Mouse (Mus musculus) intestine, embryonic 14.5 days (tissue): ENCODE measurements around the gene Hnrnpul2. TPM values are rescaled to one million over a fixed set of nuclear protein-coding genes. Genes with fewer than 3 reads are reported as not detected.

Source experiments
- ATAC-seq: fragments of 200-750 bp; cut with Nextera tagmentation; replicated peaks from 2 replicates; pipeline ENCODE4 v1.8.0; 2017; ENCODE audit warnings: low read depth, moderate number of reproducible peaks, moderate TSS enrichment, moderate library complexity; ENCODE audit not compliant: low FRiP score, low TSS enrichment
- DNase-seq: peaks from one replicate; pipeline ENCODE4 v3.0.0-alpha.2; 2018; ENCODE audit warnings: low spot score
- H3K27ac ChIP-seq: fragments of 300-500 bp; sonication (generic); 2 replicates; pipeline ENCODE4 v1.5.1; 2014; ENCODE audit warnings: low read depth, mild to moderate bottlenecking, control low read depth
- H3K27me3 ChIP-seq: fragments of 300-500 bp; sonication (generic); replicated peaks from 2 replicates; pipeline ENCODE4 v1.6.1; 2014; ENCODE audit warnings: low read length, control low read depth; ENCODE audit not compliant: control insufficient read depth, insufficient read depth
- H3K36me3 ChIP-seq: fragments of 300-500 bp; sonication (generic); 2 replicates; pipeline ENCODE4 v1.6.1; 2014; ENCODE audit warnings: low read length, control low read depth; ENCODE audit not compliant: control insufficient read depth, insufficient read depth
- H3K4me1 ChIP-seq: fragments of 300-500 bp; sonication (generic); replicated peaks from 2 replicates; pipeline ENCODE4 v1.6.1; 2014; ENCODE audit warnings: low read length, control low read depth, mixed read lengths; ENCODE audit not compliant: control insufficient read depth, insufficient read depth
- H3K4me2 ChIP-seq: fragments of 300-500 bp; sonication (generic); 2 replicates; pipeline ENCODE4 v1.6.1; 2014; ENCODE audit warnings: low read length
- H3K4me3 ChIP-seq: fragments of 300-500 bp; sonication (generic); 2 replicates; pipeline ENCODE4 v1.5.1; 2014; ENCODE audit warnings: low read depth, low read length, control low read depth, mixed read lengths
- H3K9ac ChIP-seq: fragments of 300-500 bp; sonication (generic); 2 replicates; pipeline ENCODE4 v1.6.1; 2014; ENCODE audit warnings: mild to moderate bottlenecking, low read length
- H3K9me3 ChIP-seq: fragments of 300-500 bp; sonication (generic); 2 replicates; pipeline ENCODE4 v1.6.1; 2016; ENCODE audit warnings: low read length, control low read depth; ENCODE audit not compliant: control insufficient read depth
- WGBS: fragments of 180-500 bp; shearing (Covaris S2); extraction: QIAGEN DNeasy Blood & Tissue Kit; methylation state at CpG from one replicate; pipeline ENCODE4 v1.1.7; 2014; 5-methylcytosine and 5-hydroxymethylcytosine counted together
- polyA plus RNA-seq: library from polyadenylated mRNA; unstranded; fragments of >200 nt; fragmentation: Nextera tagmentation; extraction: Ambion mirVana; gene quantifications from 2 replicates; pipeline ENCODE4 v1.2.1, GENCODE M21; 2014

Gene Hnrnpul2
- polyA plus RNA-seq, 1 experiment from 2014 or later = 6.5 TPM

DNA sequence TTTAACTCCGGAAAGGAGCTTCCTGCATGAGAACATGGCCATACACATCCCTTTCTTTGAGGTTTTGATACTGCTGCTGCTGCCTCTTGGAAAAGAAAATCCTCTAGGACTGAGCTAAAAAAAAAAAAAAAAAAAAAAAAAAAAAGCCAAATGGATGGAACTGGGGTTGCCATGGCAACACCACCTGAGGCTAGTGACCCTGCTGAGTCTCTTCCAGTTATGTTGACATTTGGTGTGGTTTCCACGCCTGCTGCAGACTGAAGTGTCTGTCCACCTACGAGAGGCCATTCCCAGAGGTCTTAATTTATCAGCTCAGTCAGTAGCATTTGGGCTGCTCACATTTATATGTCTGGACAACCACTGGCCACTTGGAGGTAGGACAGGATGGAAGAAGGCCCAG, 31.3 kb upstream of the Hnrnpul2 start:
- peaks cover 4% of the 10 kb centered on the region; the same call in 1 of the 2 replicates for H3K4me1 ChIP-seq
- no peak for ATAC-seq
- no peak overlapping the region for H3K27ac ChIP-seq
- no peak overlapping the region for H3K9ac ChIP-seq
- H3K4me2 ChIP-seq = no peak overlapping the region
- H3K36me3 ChIP-seq = peaks cover 16% of the 10 kb centered on the region
- DNase-seq = no peak
- 21% methylated on average over 3 of the region's 3 CpGs for WGBS
- H3K27me3 ChIP-seq = no peaks in the 10 kb centered on the region
- no peaks in the 10 kb centered on the region for H3K9me3 ChIP-seq
- H3K4me3 ChIP-seq = no peak overlapping the region

DNA sequence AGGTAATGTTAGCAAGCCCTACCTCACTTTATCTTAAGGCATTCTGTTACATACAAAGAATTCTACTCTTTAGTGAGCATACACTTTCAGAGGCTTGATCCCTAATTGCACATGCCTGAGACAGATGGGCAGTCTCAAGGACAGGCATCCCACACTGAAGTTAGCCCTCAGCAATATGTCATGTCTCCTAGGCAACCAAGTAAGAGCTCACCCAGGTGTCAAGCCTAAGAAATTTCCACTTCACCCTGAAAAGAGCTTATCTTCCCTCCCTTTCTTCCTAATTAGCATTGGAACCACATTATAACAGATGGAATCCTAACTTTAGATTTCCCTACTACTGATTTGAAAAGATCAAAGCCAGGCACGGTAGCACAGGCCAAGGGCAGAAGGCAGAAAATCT, 30.6 kb upstream of the Hnrnpul2 start:
- Histone ChIP-seq H3K27me3 (no peaks in the 10 kb centered on the region), H3K9me3 (no peaks in the 10 kb centered on the region), H3K4me2 (no peak overlapping the region), H3K9ac (no peak overlapping the region), H3K27ac (no peak overlapping the region), H3K4me1 (peaks cover 4% of the 10 kb centered on the region; the same call in 1 of the 2 replicates), H3K4me3 (no peak overlapping the region), H3K36me3 (peaks cover 19% of the 10 kb centered on the region)
- ATAC-seq (no peak), DNase-seq (no peak)
- WGBS = 63% methylated on average over 1 of the region's 1 CpGs

DNA sequence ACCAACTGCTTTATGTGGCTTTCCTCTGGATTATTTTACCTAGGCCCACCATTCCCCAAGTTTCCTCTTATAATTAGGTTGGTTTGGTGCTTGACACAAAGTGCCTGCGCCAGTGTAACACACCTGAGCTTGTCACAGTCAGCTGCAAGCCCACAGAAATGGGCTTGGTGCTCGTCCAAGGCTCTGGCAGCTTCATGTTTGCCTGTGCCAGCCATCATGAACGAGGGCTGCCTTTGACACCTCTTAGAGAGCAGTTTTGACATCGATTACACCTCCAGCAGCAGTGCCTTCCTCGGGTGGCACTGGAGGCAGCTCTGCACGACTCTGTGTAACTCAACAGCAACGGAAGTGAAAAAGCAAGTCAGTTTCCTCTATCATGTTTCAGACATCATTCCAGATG, 29.6 kb upstream of the Hnrnpul2 start:
- H3K36me3 ChIP-seq = peaks cover 29% of the 10 kb centered on the region
- ATAC-seq (no peak), DNase-seq (no peak)
- no peaks in the 10 kb centered on the region for H3K9me3 ChIP-seq
- no peak overlapping the region for H3K27ac ChIP-seq
- no peaks in the 10 kb centered on the region for H3K27me3 ChIP-seq
- peaks cover 4% of the 10 kb centered on the region; the same call in 1 of the 2 replicates for H3K4me1 ChIP-seq
- H3K4me2 ChIP-seq = no peak overlapping the region
- H3K4me3 ChIP-seq = no peak overlapping the region
- 80% methylated on average over 7 of the region's 7 CpGs for WGBS
- no peak overlapping the region for H3K9ac ChIP-seq

DNA sequence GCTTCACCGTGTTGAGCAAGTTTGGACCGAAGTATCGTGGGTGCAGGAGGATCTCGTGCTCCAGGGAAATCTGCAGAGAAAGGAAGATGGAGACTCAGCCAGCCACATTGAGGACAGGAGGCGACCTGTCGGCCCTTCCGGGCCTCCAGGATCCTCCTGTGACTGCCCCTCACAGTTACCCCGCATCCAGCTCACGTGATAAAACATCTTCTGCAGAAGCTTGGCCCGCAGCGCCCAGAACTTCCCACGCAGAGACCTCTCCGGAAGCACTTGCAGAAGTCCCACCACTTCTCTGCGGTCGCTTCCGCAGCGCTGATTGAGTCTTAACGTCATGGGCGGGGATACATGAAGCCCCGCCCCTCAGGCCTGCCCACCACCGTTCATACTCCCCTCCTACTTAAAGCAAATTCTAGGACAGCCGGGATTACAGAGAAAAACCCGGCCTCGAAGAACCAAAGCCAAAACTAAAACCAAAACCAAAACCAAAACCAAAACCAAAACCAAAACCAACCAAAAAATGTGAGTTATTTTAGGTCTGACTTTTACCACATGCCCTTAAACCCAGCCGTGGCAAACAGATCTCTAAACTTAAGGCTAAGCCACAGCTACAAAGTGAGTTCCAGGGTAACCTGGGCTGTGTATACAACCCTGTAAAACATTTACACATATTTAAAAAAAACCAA, 21.4 kb upstream of the Hnrnpul2 start, which contains the start of gene Polr2g:
Polr2g (minus strand) TSS at position 314 of the 683 bp plus-strand sequence.
- Histone ChIP-seq H3K4me3 (peak within 1 kb of the TSS; percentile 94), H3K27ac (peak within 1 kb of the TSS; percentile 54; the same call in 1 of the 2 replicates), H3K9ac (peak within 1 kb of the TSS; percentile 79), H3K4me2 (peak within 1 kb of the TSS; percentile 97), H3K36me3 (peaks cover 22% of the 10 kb centered on the region), H3K9me3 (no peaks in the 10 kb centered on the region), H3K27me3 (no peaks in the 10 kb centered on the region), H3K4me1 (peaks cover 24% of the 10 kb centered on the region)
- WGBS = 1% methylated on average over 25 of the region's 25 CpGs
- ATAC-seq = peak; percentile 70
- peak; percentile 89 for DNase-seq

DNA sequence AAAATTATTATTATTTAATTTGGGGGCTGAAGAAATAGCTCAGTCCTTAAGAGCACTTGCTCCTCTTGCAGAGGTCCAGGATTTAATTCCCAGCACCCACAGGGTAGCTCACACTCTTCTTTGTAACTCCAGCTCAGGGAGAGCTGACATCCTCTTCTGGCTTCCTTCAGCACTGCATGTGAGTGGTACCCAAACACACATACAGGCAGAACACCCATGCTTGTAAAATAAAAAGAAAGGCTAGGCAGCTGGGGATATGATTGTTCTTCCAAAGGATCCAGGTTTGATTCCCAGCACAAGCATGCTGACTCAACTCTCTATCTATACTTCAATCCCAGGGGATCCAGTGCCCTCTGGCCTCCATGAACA, 20.9 kb upstream of the Hnrnpul2 start:
- DNase-seq = no peak
- Histone ChIP-seq H3K4me1 (peaks cover 24% of the 10 kb centered on the region), H3K27ac (no peak overlapping the region), H3K36me3 (peaks cover 17% of the 10 kb centered on the region), H3K9me3 (no peaks in the 10 kb centered on the region), H3K9ac (no peak overlapping the region), H3K4me3 (peak overlapping the region; percentile 94; the same call in 1 of the 2 replicates), H3K27me3 (no peaks in the 10 kb centered on the region), H3K4me2 (peak overlapping the region; percentile 97)
- no peak for ATAC-seq

DNA sequence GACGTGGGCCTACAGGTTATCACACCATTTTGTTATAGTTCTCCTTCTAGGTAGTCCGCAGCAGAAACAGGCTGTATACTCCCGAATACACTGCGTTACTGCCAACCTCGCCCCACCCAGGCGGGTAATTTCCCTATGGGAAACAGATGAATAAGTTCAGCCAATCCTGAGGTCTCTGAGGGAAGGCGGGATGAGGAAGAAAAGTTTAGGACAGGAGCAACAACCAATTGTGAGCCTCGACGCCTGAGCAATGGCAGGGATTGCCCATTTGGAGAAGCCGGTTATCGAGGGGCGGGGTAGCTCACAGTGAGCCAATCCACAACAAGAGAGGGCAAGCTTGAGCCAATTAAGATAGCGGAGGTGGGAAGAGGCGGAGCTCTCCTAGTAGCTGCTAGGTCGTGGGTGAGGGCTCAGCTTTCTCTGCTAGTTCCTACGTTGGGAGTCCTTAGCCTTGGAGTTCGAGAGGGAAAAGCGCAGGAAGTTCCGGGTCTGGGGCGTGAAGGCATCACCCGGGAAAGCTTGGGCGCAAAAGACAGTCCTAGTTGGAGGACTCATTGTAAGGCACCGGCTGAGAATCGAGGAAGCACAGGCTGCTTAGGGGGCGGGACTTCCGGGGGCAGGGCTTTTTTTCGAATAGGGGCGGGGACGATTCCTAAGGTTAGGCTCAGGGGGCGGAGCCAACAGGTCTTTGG, 17.5 kb upstream of the Hnrnpul2 start, which contains the start of gene Zbtb3:
Zbtb3 (plus strand) TSS at position 426 of the 692 bp plus-strand sequence.
- peak; percentile 96 for ATAC-seq
- under 1% methylated on average over 30 of the region's 30 CpGs for WGBS
- peak; percentile 97 for DNase-seq
- Histone ChIP-seq H3K9ac (peak within 1 kb of the TSS; percentile 55), H3K9me3 (no peaks in the 10 kb centered on the region), H3K27me3 (no peaks in the 10 kb centered on the region), H3K27ac (peak within 1 kb of the TSS; percentile 80), H3K4me2 (peak within 1 kb of the TSS; percentile 91), H3K36me3 (peaks cover 27% of the 10 kb centered on the region), H3K4me3 (peak within 1 kb of the TSS; percentile 69), H3K4me1 (peaks cover 21% of the 10 kb centered on the region)

DNA sequence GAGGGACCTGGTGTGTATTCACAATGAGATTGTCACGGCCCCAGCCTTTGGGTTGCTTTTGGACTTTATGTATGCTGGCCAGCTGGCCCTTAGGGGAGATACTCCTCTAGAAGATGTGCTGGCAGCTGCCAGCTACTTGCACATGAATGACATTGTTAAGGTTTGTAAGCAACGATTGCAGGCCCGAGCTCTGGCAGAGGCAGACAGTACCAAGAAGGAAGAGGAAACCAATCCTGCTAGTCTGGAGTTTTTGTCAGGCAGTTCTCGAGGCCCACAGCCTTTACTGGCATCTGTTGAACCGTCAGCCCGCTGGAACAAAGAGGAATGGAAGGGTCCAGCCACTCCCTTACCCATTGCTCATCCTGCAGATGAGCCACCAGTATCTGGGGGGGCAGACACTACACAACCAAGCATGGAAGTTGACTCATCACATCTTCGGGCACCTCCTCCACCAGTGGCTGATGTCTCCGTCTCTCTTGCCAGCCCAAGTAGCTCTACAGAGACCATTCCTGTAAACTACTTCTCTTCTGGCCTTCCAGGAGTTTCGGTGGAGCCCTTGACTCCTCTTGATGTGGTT, 16.5 kb upstream of the Hnrnpul2 start:
- no peak for DNase-seq
- Histone ChIP-seq H3K9me3 (no peaks in the 10 kb centered on the region), H3K4me2 (peak overlapping the region; percentile 91), H3K4me3 (no peak overlapping the region; the same call in 1 of the 2 replicates), H3K36me3 (peaks cover 38% of the 10 kb centered on the region), H3K27ac (no peak overlapping the region), H3K4me1 (peaks cover 15% of the 10 kb centered on the region), H3K9ac (no peak overlapping the region), H3K27me3 (no peaks in the 10 kb centered on the region)
- no peak for ATAC-seq
- 88% methylated on average over 9 of the region's 9 CpGs for WGBS

DNA sequence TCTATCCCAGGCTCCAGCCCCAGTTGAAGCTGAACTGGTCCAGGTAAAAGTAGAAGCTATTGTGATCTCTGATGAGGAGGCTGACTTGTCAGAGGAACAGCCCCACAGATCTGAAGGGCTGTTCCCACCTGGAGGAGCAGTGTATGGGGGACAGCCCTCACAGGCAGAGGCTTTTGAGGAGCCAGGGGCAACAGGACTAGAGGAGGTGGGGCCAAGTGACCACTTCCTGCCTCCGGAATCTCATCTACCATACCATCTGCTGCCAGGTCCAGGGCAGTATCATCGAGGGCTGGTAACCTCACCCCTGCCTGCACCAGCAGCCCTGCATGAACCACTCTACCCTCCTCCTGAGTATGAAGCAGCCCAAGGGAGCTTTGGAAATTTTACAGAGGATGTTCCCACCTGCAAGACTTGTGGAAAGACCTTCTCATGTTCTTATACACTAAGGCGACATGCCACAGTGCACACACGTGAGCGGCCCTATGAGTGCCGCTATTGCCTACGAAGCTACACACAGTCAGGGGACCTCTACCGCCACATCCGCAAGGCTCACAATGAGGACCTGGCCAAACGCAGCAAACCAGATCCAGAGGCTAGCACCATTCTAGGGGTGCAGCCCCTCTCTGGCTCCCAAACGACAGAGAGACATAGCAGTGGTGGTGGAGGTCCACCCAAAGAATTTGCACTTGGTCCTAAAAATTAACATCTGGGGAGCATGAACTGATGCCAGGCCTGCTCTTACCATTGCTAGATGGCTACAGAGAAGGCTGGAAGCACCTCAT, 15.7 kb upstream of the Hnrnpul2 start:
- H3K4me3 ChIP-seq = no peak overlapping the region

More for the DNA sequence above, 15.7 kb upstream of the Hnrnpul2 start:
- H3K9me3 ChIP-seq = no peaks in the 10 kb centered on the region
- H3K36me3 ChIP-seq = peaks cover 45% of the 10 kb centered on the region
- no peaks in the 10 kb centered on the region for H3K27me3 ChIP-seq
- H3K27ac ChIP-seq = no peak overlapping the region
- H3K9ac ChIP-seq = no peak overlapping the region
- WGBS = 96% methylated on average over 11 of the region's 11 CpGs
- ATAC-seq (no peak), DNase-seq (no peak)
- peaks cover 11% of the 10 kb centered on the region for H3K4me1 ChIP-seq
- H3K4me2 ChIP-seq = no peak overlapping the region
